Mouse (Mus musculus): ENCODE data around the gene Cntn2. TPM values are rescaled to one million over a fixed set of nuclear protein-coding genes. Genes with fewer than 3 reads are reported as not detected.

Cntn2 gene
- total RNA-seq (2014; rRNA removed) (67.6 and 84.0 TPM in 2 replicates), polyA plus RNA-seq (2015; fragmentation: Nextera tagmentation; extraction: Ambion mirVana) (17.7 and 19.2 TPM in 2 replicates)

DNA sequence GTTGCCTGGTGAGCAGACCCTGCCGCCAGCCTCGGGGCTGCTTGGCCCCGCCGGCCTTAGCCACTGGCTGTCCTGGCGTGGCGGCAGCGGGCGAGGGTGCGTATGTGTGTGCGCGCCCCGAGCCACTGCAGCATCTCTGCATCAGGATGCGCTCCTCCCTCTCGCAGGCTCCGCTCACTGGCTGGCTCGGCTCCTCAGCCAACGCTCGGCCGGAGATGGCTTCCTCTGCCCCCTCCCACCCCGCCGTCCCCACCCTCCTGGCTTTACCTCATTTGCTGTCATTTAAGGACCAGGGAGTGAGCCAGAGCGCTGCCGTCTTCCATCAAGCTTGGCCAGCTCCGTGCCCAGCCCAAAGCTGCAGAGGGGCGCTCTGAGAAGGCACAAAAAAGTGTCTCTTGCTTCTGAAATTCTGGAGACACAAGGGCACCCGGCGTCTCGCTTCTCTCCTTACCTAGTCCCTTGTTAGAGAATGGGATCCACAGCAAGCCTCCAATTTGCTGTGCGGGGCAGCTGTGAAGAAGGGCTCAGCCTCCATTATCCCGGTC lies at the start of gene Cntn2:
TSS of gene Cntn2 (minus strand) at position 495 of the 545 bp plus-strand sequence.
- peak within 1 kb of the TSS; percentile 48 for H3K4me3 ChIP-seq (ENCODE audit: low read length)
- H3K4me2 ChIP-seq (ENCODE audit: low read depth, low read length), result peak within 1 kb of the TSS; percentile 73
- 1% methylated on average over 29 of the region's 30 CpGs for WGBS
- peak within 1 kb of the TSS; percentile 62 for H3K9ac ChIP-seq (replicated peaks; ENCODE audit: low read length)
- ATAC-seq (peak; percentile 91), DNase-seq (ENCODE audit: low spot score) (peak; percentile 87)
- H3K4me1 ChIP-seq (ENCODE audit: insufficient read depth, low read length), result peaks cover 4% of the 10 kb centered on the region; the same call in 1 of the 2 replicates
- no peaks in the 10 kb centered on the region for H3K27me3 ChIP-seq (ENCODE audit: insufficient read depth, low read length)
- H3K27ac ChIP-seq, result peak within 1 kb of the TSS; percentile 64
- no peaks in the 10 kb centered on the region for H3K36me3 ChIP-seq (ENCODE audit: insufficient read depth, low read length)
- no peak for TF ChIP-seq CTCF (IDR thresholded peaks at IDR 0.05; ENCODE audit: low read depth)
- H3K9me3 ChIP-seq (ENCODE audit: low read length), result no peaks in the 10 kb centered on the region

DNA sequence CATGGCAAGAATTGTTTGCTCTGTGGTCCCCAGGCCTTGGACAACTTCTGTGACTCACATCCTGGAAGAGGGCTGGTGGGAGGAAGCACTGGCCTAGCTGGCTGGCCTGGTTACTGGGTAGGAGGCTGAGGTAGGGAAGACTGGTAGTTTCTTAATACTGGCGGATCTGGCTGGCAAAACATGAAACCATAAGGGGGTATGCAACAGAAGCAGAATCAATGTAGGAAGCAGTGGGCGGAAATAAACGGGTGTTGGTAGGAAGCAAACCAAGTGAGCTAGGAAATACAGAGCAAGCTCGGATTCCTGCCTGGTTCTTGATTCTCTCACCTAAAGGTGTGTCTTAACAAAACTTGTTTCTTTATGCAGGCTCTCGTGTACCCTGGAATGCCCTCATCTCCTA lies 49.1 kb upstream of the Cntn2 start:
- WGBS, result 89% methylated on average over 5 of the region's 5 CpGs

GRCm38 (mm10) chr1:132591399-132591930 lies 48.4 kb upstream of the Cntn2 start:
- 65% methylated on average over 11 of the region's 11 CpGs for WGBS
- no peaks in the 10 kb centered on the region for H3K27me3 ChIP-seq (ENCODE audit: insufficient read depth, low read length)
- no peak for TF ChIP-seq CTCF (IDR thresholded peaks at IDR 0.05; ENCODE audit: low read depth)
- ATAC-seq, result no peak
- DNase-seq (ENCODE audit: low spot score), result no peak
- no peak overlapping the region for H3K4me3 ChIP-seq (ENCODE audit: low read length)
- H3K9ac ChIP-seq (replicated peaks; ENCODE audit: low read length), result no peak overlapping the region
- H3K4me1 ChIP-seq (ENCODE audit: insufficient read depth, low read length), result no peaks in the 10 kb centered on the region
- no peak overlapping the region for H3K27ac ChIP-seq
- no peaks in the 10 kb centered on the region for H3K9me3 ChIP-seq (ENCODE audit: low read length)
- no peak overlapping the region for H3K4me2 ChIP-seq (ENCODE audit: low read depth, low read length)
- H3K36me3 ChIP-seq (ENCODE audit: insufficient read depth, low read length), result peaks cover 6% of the 10 kb centered on the region; the same call in 1 of the 2 replicates

More for the DNA sequence above, 49.1 kb upstream of the Cntn2 start:
- H3K36me3 ChIP-seq (ENCODE audit: insufficient read depth, low read length), result peaks cover 6% of the 10 kb centered on the region; the same call in 1 of the 2 replicates
- no peaks in the 10 kb centered on the region for H3K9me3 ChIP-seq (ENCODE audit: low read length)
- H3K9ac ChIP-seq (replicated peaks; ENCODE audit: low read length), result no peak overlapping the region
- TF ChIP-seq CTCF (IDR thresholded peaks at IDR 0.05; ENCODE audit: low read depth), result no peak
- no peaks in the 10 kb centered on the region for H3K27me3 ChIP-seq (ENCODE audit: insufficient read depth, low read length)
- H3K4me2 ChIP-seq (ENCODE audit: low read depth, low read length), result no peak overlapping the region
- H3K27ac ChIP-seq, result no peak overlapping the region
- no peaks in the 10 kb centered on the region for H3K4me1 ChIP-seq (ENCODE audit: insufficient read depth, low read length)
- no peak for ATAC-seq
- H3K4me3 ChIP-seq (ENCODE audit: low read length), result no peak overlapping the region
- no peak for DNase-seq (ENCODE audit: low spot score)

DNA sequence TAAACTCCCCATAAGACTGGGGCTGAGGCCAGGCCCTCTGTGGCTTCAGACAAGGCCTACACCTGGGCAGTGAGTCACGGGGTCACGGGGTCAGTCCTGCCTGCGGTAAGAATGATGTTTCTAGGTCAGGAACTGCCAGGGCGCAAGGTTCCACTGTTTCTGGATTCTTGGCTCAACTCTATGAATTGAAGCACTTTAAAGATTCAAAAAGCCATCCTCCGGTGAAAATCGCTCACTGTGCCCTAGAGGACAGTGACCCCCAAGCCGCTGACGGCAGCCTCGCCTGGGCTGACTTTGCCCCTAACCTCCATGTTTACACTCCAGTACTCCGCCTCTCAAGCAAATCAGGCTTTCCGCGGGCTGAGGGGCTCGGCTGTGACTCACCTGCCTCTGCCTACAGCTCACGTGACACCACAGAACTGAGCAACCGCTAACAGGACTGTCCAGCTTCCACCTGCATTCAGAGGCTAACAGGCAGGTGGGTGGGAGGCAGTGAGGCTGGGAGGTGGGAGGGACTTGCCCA lies 43.7 kb upstream of the Cntn2 start:
- DNase-seq (ENCODE audit: low spot score) (no peak), ATAC-seq (no peak)
- no peak for TF ChIP-seq CTCF (IDR thresholded peaks at IDR 0.05; ENCODE audit: low read depth)
- H3K36me3 ChIP-seq (ENCODE audit: insufficient read depth, low read length), result 0 out of 2 replicates have a peak, but pooled peaks cover 9% of the 10 kb centered on the region
- no peak overlapping the region for H3K4me2 ChIP-seq (ENCODE audit: low read depth, low read length)
- H3K9ac ChIP-seq (replicated peaks; ENCODE audit: low read length), result no peak overlapping the region
- no peaks in the 10 kb centered on the region for H3K9me3 ChIP-seq (ENCODE audit: low read length)
- H3K4me3 ChIP-seq (ENCODE audit: low read length), result no peak overlapping the region
- WGBS, result 58% methylated on average over 15 of the region's 15 CpGs
- H3K4me1 ChIP-seq (ENCODE audit: insufficient read depth, low read length), result peaks cover 13% of the 10 kb centered on the region
- no peak overlapping the region for H3K27ac ChIP-seq
- no peaks in the 10 kb centered on the region for H3K27me3 ChIP-seq (ENCODE audit: insufficient read depth, low read length)

- peaks cover 15% of the 10 kb centered on the region for H3K4me1 ChIP-seq (ENCODE audit: insufficient read depth, low read length)
- no peak overlapping the region for H3K4me2 ChIP-seq (ENCODE audit: low read depth, low read length)
- TF ChIP-seq CTCF (IDR thresholded peaks at IDR 0.05; ENCODE audit: low read depth), result no peak
- DNase-seq (ENCODE audit: low spot score) (no peak), ATAC-seq (no peak)
- H3K36me3 ChIP-seq (ENCODE audit: insufficient read depth, low read length), result 0 out of 2 replicates have a peak, but pooled peaks cover 9% of the 10 kb centered on the region
- H3K27ac ChIP-seq, result no peak overlapping the region
- no peak overlapping the region for H3K4me3 ChIP-seq (ENCODE audit: low read length)
- H3K9me3 ChIP-seq (ENCODE audit: low read length), result no peaks in the 10 kb centered on the region
- 25% methylated on average over 4 of the region's 4 CpGs for WGBS
- no peaks in the 10 kb centered on the region for H3K27me3 ChIP-seq (ENCODE audit: insufficient read depth, low read length)
- H3K9ac ChIP-seq (replicated peaks; ENCODE audit: low read length), result no peak overlapping the region
These were observed 42.3 kb upstream of the Cntn2 start for GRCm38 (mm10) chr1:132585376-132585775.

GRCm38 (mm10) chr1:132582998-132583604 lies 40.0 kb upstream of the Cntn2 start:
- Histone ChIP-seq H3K27ac (peak overlapping the region; percentile 68; the same call in 1 of the 2 replicates), H3K27me3 (ENCODE audit: insufficient read depth, low read length) (no peaks in the 10 kb centered on the region), H3K9ac (replicated peaks; ENCODE audit: low read length) (no peak overlapping the region), H3K9me3 (ENCODE audit: low read length) (no peaks in the 10 kb centered on the region), H3K4me2 (ENCODE audit: low read depth, low read length) (no peak overlapping the region), H3K4me3 (ENCODE audit: low read length) (no peak overlapping the region), H3K36me3 (ENCODE audit: insufficient read depth, low read length) (0 out of 2 replicates have a peak, but pooled peaks cover 9% of the 10 kb centered on the region), H3K4me1 (ENCODE audit: insufficient read depth, low read length) (peaks cover 15% of the 10 kb centered on the region)
- ATAC-seq, result peak; percentile 27; the same call in 1 of the 2 replicates
- 72% methylated on average over 18 of the region's 18 CpGs for WGBS
- no peak for DNase-seq (ENCODE audit: low spot score)
- TF ChIP-seq CTCF (IDR thresholded peaks at IDR 0.05; ENCODE audit: low read depth), result no peak

All from hindbrain, postnatal 0 days (tissue).